Mouse (Mus musculus) thymus, postnatal 10 days (tissue): ENCODE data around the gene Grm7.

Experiments used
- DNase-seq, 2 experiments: peaks; one replicate each; pipeline ENCODE4 v3.0.0; 2021; ENCODE audit warnings: low spot score in 2 of 2

The Grm7 gene

GRCm38 (mm10) chr6:111559459-111559858 is 914.1 kb downstream of the Grm7 start:
- no peak for DNase-seq

DNA sequence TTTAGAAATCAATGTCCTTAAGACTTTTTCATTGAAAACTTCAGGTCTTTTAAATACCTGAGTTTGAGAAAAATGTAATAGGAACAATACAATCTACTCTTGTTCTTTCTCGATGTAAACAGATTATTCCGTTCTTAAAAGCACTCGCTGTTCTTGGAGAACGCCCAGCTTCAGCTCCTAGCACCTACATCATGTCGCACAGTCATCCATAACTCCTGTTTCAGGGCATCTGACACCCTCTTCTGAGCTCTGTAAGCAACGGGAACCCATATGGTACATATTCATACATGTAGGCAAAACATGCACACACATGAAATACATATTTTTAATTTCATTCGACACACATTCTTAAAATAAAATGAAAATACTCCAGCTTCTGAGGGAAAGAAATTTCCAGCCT is 916.0 kb downstream of the Grm7 start:
- DNase-seq: no peak

DNA sequence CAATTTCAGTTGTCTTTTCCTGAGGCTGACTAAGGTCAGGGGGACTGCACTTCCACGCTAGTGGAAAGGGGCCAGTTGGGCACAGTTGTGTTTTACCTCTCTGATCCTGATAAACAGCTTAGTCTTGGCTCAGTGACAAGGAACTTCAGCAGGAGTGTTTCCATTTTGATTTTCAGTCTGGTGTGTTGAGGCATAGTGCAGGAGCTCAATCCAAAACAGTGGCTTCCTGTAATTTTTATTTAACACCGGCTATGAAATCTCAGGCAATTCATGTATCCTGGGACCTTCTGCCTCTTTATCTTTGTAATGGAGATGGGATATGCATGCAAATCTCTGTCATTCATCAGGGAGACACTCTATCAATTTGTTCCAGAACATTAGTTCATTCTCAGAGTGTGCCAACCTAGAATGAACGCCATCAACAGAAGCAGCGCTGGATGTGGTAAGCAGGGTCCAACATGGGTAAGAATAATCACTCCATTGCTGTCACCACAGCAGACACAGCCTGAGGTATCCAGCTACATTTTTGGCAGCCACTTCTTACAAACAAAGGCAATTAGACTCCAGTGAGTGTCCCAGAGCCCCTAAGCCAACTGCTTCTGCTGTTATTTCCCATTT is 926.2 kb downstream of the Grm7 start:
- DNase-seq: no peak

GRCm38 (mm10) chr6:111584851-111585250 is 939.5 kb downstream of the Grm7 start:
- no peak for DNase-seq

GRCm38 (mm10) chr6:111587572-111587971 is 942.2 kb downstream of the Grm7 start:
- DNase-seq: no peak

GRCm38 (mm10) chr6:111601892-111602654 is 956.7 kb downstream of the Grm7 start:
- DNase-seq: no peak

DNA sequence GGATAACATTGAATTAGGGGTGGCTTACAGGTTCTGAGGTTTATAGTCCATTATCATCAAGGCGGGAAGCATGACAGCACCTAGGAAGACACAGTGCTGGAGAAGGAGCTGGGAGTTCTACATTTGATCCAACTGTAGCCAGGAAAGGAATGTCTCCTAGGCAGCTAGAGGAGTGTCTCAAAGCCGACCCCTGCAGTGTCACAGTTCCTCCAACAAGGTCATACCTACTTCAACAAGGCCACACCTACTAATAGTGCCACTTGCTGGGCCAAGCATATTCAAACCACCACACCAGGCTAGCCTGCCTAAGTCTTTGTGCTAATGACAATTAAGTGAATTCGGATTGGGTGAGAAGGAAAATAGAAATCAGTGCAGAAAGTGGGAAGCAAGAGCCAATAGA is 965.0 kb downstream of the Grm7 start:
- DNase-seq: no peak

DNA sequence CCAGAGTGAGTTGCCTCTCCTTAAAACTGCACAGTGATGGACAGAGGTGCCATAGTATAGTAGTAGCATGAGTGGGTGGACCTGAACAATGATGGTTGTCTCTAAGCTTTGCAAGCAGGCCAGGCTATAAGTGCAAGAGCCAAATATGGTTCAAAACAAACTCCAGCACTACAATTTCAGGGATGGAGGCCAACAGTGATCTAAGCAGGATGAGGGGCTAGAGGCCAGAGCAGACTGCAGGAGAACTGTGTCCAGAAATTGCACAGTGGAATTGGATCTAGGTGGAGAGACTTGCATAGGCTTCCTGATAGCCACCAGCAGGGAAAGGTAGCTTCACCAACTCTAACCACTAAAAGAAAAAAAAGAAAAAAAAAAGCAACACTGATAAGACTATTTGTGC is 968.5 kb downstream of the Grm7 start:
- no peak for DNase-seq
